Mouse (Mus musculus) forebrain, postnatal 0 days (tissue): Measurements from ENCODE around the gene Cdc37l1. TPM values are rescaled to one million over a fixed set of nuclear protein-coding genes. Genes with fewer than 3 reads are reported as not detected.

Experiments used
- ATAC-seq: fragments of 200-750 bp; cut with Nextera tagmentation; 2 replicates; pipeline ENCODE4 v1.8.0; 2017; ENCODE audit warnings: mild to moderate bottlenecking, moderate library complexity
- DNase-seq: peaks from one replicate; pipeline ENCODE4 v3.0.0-alpha.2; 2015
- H3K27ac ChIP-seq: fragments of 300-500 bp; sonication (generic); 2 replicates; pipeline ENCODE4 v1.5.1; 2014; ENCODE audit warnings: low read depth, mild to moderate bottlenecking, antibody characterized with exemption, low read length, moderate library complexity, mixed read lengths
- H3K27me3 ChIP-seq: fragments of 300-500 bp; sonication (generic); 2 replicates; pipeline ENCODE4 v1.6.1; 2014; ENCODE audit warnings: mild to moderate bottlenecking, low read length, mixed read lengths; ENCODE audit not compliant: insufficient read depth
- H3K36me3 ChIP-seq: fragments of 300-500 bp; sonication (generic); 2 replicates; pipeline ENCODE4 v1.6.1; 2014; ENCODE audit warnings: mild to moderate bottlenecking, moderate library complexity; ENCODE audit not compliant: insufficient read depth
- H3K4me1 ChIP-seq: fragments of 300-500 bp; sonication (generic); 2 replicates; pipeline ENCODE4 v1.6.1; 2014; ENCODE audit warnings: antibody characterized with exemption; ENCODE audit not compliant: insufficient read depth
- H3K4me2 ChIP-seq: fragments of 300-500 bp; sonication (generic); 2 replicates; pipeline ENCODE4 v1.6.1; 2014; ENCODE audit warnings: low read depth, mild to moderate bottlenecking, moderate library complexity
- H3K4me3 ChIP-seq: fragments of 300-500 bp; sonication (generic); 2 replicates; pipeline ENCODE4 v1.5.1; 2014; ENCODE audit warnings: low read depth, low read length, mixed read lengths
- H3K9ac ChIP-seq: fragments of 300-500 bp; sonication (generic); 2 replicates; pipeline ENCODE4 v1.6.1; 2014; ENCODE audit warnings: mild to moderate bottlenecking
- H3K9me3 ChIP-seq: fragments of 300-500 bp; sonication (generic); 2 replicates; pipeline ENCODE4 v1.6.1; 2016; ENCODE audit warnings: low read length
- CTCF ChIP-seq: sonication (generic); IDR thresholded peaks from 2 replicates; pipeline ENCODE4 v1.5.1; 2016; ENCODE audit warnings: antibody characterized with exemption, control low read depth, low read depth
- WGBS: fragments of 180-500 bp; shearing (Covaris S2); extraction: QIAGEN DNeasy Blood & Tissue Kit; methylation state at CpG from one replicate; pipeline ENCODE4 v1.1.7; 2014; 5-methylcytosine and 5-hydroxymethylcytosine counted together
- polyA plus RNA-seq: library from polyadenylated mRNA; unstranded; fragments of >200 nt; fragmentation: Nextera tagmentation; extraction: Ambion mirVana; gene quantifications from 2 replicates; pipeline ENCODE4 v1.2.1, GENCODE M21; 2015
- total RNA-seq: library from RNA; depleted of rRNA; stranded (reverse); fragments of >200 nt; gene quantifications from 2 replicates; pipeline ENCODE4 v1.2.3, GENCODE M21; 2014

The Cdc37l1 gene
- total and polyA plus RNA-seq, 2 experiments from 2014 or later = 30.7 to 78.9 TPM

GRCm38 (mm10) chr19:29045956-29046650 is 56.0 kb downstream of the Cdc37l1 start:
- no peaks in the 10 kb centered on the region for H3K27me3 ChIP-seq
- no peaks in the 10 kb centered on the region for H3K9me3 ChIP-seq
- peak overlapping the region; percentile 81; the same call in 1 of the 2 replicates for H3K4me3 ChIP-seq
- peak overlapping the region; percentile 81 for H3K4me2 ChIP-seq
- no peak for DNase-seq
- H3K27ac ChIP-seq = no peak overlapping the region
- WGBS = 32% methylated on average over 15 of the region's 15 CpGs
- H3K9ac ChIP-seq = no peak overlapping the region
- no peak for ATAC-seq
- H3K36me3 ChIP-seq = no peaks in the 10 kb centered on the region
- no peak for TF ChIP-seq CTCF
- H3K4me1 ChIP-seq = peaks cover 10% of the 10 kb centered on the region; the same call in 1 of the 2 replicates

DNA sequence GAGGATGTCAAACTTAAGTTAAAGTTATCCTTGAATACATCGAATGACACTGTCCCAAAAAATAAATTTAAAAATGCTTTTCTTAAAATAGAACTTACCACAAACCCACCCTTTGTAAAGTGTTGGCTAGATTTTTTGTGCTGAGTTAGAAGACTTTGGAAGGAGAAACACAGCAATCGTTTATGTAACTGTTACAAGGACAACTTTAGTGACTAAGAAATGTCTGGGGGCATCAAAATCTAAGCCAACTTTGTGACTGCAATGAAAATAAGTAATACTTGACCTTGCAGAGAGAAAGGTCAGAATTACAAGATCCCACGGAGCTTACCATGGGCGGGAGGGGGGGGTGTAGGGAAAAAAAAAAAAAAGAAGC is 56.8 kb downstream of the Cdc37l1 start:
- Histone ChIP-seq H3K27ac (peak overlapping the region; percentile 82), H3K9ac (peak overlapping the region; percentile 94), H3K27me3 (no peaks in the 10 kb centered on the region), H3K4me1 (peaks cover 10% of the 10 kb centered on the region; the same call in 1 of the 2 replicates), H3K4me3 (peak overlapping the region; percentile 81), H3K36me3 (no peaks in the 10 kb centered on the region), H3K4me2 (peak overlapping the region; percentile 81), H3K9me3 (no peaks in the 10 kb centered on the region)
- ATAC-seq (no peak), DNase-seq (no peak)
- TF ChIP-seq CTCF = no peak
- WGBS = 23% methylated on average over 4 of the region's 4 CpGs

DNA sequence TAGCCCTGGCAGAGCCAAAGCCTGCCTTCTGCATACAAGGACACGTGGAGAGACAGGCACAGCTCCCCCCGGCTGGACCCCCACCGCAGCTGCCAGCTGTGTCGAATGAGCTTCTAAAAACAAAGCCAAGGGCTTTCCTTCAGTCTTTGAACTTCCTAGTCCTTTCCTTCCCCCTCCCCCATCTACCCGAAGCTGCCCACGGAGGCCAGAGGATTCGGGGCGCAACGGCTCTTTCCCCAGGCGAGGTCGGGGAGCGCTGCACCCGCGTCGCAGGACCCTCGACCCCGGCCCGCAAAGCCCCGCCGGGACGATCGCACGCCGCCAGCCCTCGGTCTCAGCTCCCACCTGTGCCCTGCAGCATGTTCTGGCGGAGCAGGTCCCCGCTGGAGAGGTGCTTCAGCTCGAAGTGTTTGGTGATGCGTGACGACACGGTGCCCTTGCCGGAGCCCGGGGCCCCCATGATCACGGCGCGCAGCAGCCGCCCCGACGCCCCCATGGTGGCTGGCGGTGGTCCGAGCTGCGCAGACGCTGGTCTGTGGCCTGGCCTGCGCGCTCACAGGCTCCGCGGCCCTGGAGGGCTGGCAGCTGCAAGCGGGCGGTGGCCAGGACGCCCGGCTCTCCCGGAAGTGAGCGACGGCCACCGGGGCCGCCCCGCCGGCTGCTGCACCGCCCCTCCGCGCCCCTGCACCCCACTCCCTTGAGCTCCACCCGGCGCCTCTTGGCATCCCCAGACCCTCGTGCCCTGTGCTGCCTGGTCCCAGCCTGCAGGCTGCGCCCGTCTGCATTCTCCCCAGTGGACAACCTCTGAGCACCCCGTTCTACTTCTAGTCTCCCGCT is 57.4 kb downstream of the Cdc37l1 start, which contains the start of gene Ak3:
Gene Ak3, minus strand, starts transcription at position 628 of the 837 bp plus-strand sequence.
- ATAC-seq (peak; percentile 94), DNase-seq (peak; percentile 77)
- peak; percentile 50 for TF ChIP-seq CTCF
- Histone ChIP-seq H3K4me3 (peak within 1 kb of the TSS; percentile 81), H3K27ac (peak within 1 kb of the TSS; percentile 82), H3K36me3 (no peaks in the 10 kb centered on the region), H3K4me1 (peaks cover 10% of the 10 kb centered on the region; the same call in 1 of the 2 replicates), H3K9me3 (no peaks in the 10 kb centered on the region), H3K4me2 (peak within 1 kb of the TSS; percentile 81), H3K9ac (peak within 1 kb of the TSS; percentile 94), H3K27me3 (no peaks in the 10 kb centered on the region)
- 1% methylated on average over 52 of the region's 68 CpGs for WGBS

DNA sequence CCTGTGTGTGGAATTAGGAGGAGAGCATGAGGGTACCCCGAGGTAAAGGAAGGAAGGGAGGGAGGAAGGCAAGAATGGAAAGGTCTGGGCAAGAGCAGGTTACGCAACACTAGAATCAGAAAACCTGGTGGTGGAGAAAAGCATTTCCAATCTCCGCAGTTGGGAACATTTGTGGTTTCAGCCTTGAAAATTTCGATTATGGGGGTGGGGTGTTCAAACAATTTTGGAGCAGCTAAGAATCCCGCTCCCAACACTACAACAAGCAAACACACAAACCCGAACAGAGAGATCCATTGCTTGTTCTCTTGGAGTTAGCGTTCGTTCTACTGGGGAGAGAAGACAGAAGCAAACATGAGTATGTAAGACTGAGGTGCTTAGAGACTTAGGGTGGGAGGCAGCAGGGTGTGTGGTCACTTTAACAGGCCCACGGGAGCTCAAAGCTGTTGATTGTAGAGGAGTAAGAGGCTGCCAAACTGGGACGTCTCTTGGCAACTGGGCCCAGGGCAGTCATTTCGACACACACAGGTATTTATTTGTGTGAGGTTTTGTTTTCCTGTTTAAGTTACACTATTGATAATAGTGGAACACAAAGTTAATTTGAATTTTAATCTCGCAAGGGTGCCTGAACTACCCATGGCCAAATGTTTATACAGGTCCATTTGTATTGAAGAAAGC is 59.4 kb downstream of the Cdc37l1 start:
- no peak overlapping the region for H3K4me3 ChIP-seq
- H3K9ac ChIP-seq = no peak overlapping the region
- no peak overlapping the region for H3K4me2 ChIP-seq
- no peaks in the 10 kb centered on the region for H3K9me3 ChIP-seq
- no peak overlapping the region for H3K27ac ChIP-seq
- 71% methylated on average over 12 of the region's 12 CpGs for WGBS
- ATAC-seq (no peak), DNase-seq (no peak)
- TF ChIP-seq CTCF = no peak
- peaks cover 3% of the 10 kb centered on the region; the same call in 1 of the 2 replicates for H3K4me1 ChIP-seq
- H3K27me3 ChIP-seq = no peaks in the 10 kb centered on the region
- no peaks in the 10 kb centered on the region for H3K36me3 ChIP-seq

DNA sequence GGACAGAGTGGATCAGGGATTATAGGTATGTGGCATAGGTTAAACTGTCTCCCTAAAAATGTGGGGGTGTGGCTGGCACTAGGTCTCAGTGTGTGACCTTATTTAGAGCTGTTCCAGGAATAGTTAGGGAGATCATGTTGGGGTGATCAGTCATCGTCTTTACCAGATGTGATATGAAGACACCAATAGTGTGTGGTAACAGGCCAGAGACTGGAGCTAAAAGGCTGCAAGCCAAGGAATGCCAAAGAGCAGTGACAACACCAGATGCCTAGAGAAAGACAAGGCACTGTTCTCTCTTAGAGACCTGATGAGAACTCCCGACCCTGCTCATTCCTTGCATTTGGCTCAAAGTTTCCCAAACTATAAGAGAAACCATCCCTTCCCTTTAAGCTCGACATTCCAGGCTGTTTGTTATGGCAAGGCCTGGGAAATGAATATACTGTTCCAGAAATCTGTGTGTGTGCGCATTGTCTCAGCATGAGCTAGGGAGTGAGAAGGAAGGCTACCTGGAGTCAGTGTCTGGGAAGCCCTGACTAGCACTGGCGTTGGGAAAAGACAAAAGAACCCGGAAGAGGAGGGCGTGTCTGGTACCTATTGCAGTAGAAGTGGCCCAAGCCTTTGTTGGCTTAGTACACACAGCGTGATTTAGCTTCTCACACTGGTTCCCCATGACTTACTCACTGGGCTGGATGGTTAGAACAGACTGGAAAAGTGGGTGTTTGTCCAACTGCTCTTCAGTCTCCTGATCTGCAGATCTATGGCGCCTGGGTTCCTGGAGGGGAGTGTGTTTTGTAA is 60.2 kb downstream of the Cdc37l1 start:
- no peak for TF ChIP-seq CTCF
- no peak for DNase-seq
- H3K9me3 ChIP-seq = no peaks in the 10 kb centered on the region
- H3K9ac ChIP-seq = no peak overlapping the region
- ATAC-seq = no peak
- 75% methylated on average over 9 of the region's 9 CpGs for WGBS
- no peak overlapping the region for H3K27ac ChIP-seq
- H3K4me1 ChIP-seq = no peaks in the 10 kb centered on the region
- no peak overlapping the region for H3K4me2 ChIP-seq
- no peaks in the 10 kb centered on the region for H3K27me3 ChIP-seq
- H3K4me3 ChIP-seq = no peak overlapping the region
- H3K36me3 ChIP-seq = no peaks in the 10 kb centered on the region

DNA sequence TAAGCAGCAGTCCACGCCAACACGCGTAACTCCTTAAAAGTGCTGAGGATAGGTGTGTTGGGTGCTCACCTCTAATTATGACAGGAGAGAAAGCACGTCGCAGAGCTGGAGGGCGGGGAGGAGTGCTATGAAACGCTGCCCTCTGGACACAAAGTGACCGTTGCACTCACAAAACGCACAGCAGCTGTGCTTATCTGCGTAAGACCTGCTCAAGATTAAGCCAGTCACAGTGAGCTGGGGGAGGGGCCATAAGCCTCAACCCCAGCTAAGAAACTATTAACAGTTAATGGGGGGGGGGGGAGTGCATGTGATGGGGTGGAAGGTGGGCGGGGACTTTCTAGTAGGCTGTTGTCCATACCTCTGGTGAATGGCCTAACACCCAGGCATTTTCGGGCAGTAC is 62.6 kb downstream of the Cdc37l1 start:
- Histone ChIP-seq H3K36me3 (no peaks in the 10 kb centered on the region), H3K4me2 (no peak overlapping the region), H3K4me1 (no peaks in the 10 kb centered on the region), H3K9ac (no peak overlapping the region), H3K27ac (no peak overlapping the region), H3K4me3 (no peak overlapping the region), H3K9me3 (no peaks in the 10 kb centered on the region), H3K27me3 (no peaks in the 10 kb centered on the region)
- DNase-seq (no peak), ATAC-seq (no peak)
- no peak for TF ChIP-seq CTCF
- WGBS = 91% methylated on average over 12 of the region's 12 CpGs
